Mouse (Mus musculus) MEL (cell line): ENCODE data around the gene Dusp15.

ENCODE experiments used
- CTCF ChIP-seq, 3 experiments: IDR thresholded peaks in 2 of 3; conservative IDR thresholded peaks in 1 of 3; 2 replicates each; pipeline ENCODE4 v1.5.1; 2011 to 2012; ENCODE audit warnings: low read length in 3 of 3, low read depth in 2 of 3, mild to moderate bottlenecking in 2 of 3, improper control_type of control experiment in 1 of 3, inconsistent platforms in 1 of 3, mixed read lengths in 1 of 3, moderate library complexity in 1 of 3; ENCODE audit not compliant: control insufficient read depth in 1 of 3, insufficient read depth in 1 of 3, poor library complexity in 1 of 3, severe bottlenecking in 1 of 3
- EP300 ChIP-seq, 2 experiments: IDR thresholded peaks; 2 replicates each; pipeline ENCODE4 v1.6.1; 2011; ENCODE audit warnings: improper control_type of control experiment in 2 of 2, low read length in 2 of 2, low read depth in 1 of 2, mild to moderate bottlenecking in 1 of 2
- GATA1 ChIP-seq: IDR thresholded peaks from 2 replicates; pipeline ENCODE4 v1.6.1; 2011; ENCODE audit warnings: low read depth, low read length, improper control_type of control experiment
- JUND ChIP-seq: IDR thresholded peaks from 2 replicates; pipeline ENCODE4 v1.6.1; 2011; ENCODE audit warnings: low read depth, mild to moderate bottlenecking, improper control_type of control experiment, low read length
- MAX ChIP-seq: IDR thresholded peaks from 2 replicates; pipeline ENCODE4 v1.6.1; 2011; ENCODE audit warnings: low read length, improper control_type of control experiment
- MEF2A ChIP-seq: IDR thresholded peaks from 2 replicates; pipeline ENCODE4 v1.6.1; 2014; ENCODE audit warnings: low read depth, mild to moderate bottlenecking, inconsistent platforms, low read length, improper control_type of control experiment; ENCODE audit not compliant: poor library complexity, insufficient replicate concordance, severe bottlenecking; ENCODE audit errors: extremely low read depth
- MYC ChIP-seq: IDR thresholded peaks from 2 replicates; pipeline ENCODE4 v1.6.1; 2011; ENCODE audit warnings: low read depth, mild to moderate bottlenecking, low read length, improper control_type of control experiment, moderate library complexity
- TAL1 ChIP-seq: IDR thresholded peaks from 2 replicates; pipeline ENCODE4 v1.6.1; 2012; ENCODE audit warnings: mild to moderate bottlenecking, inconsistent platforms, low read length, moderate library complexity, mixed read lengths
- ZMIZ1 ChIP-seq: IDR thresholded peaks from 2 replicates; pipeline ENCODE4 v1.6.1; 2012; ENCODE audit warnings: low read depth, mild to moderate bottlenecking, inconsistent platforms, low read length, improper control_type of control experiment, moderate library complexity

DNA sequence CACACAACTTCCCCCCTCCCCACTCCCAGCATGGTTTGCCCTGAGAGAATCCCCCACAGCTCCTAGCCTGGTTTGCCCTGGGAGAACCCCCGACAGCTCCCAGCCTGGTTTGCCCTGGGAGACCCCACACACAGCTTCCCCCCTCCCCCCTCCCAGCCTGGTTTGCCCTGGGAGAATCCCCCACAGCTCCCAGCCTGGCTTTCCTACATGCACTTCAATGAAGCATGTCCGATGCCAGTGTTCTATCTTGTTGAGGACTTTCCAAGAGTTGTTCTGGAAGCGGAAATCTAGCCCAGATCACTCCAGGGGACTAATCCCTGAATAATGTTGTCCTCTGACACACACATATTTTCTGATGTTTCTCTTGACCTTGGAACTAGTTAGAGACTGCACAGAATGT is 48.8 kb downstream of the Dusp15 start:
- no peak for TF ChIP-seq GATA1
- TF ChIP-seq ZMIZ1 = no peak
- TF ChIP-seq TAL1 = no peak
- no peak for TF ChIP-seq CTCF (IDR thresholded peaks at IDR 0.05 in 2 of 3, conservative IDR thresholded peaks at IDR 0.05 in 1 of 3; ENCODE audit: control insufficient read depth in 1 of 3, insufficient read depth in 1 of 3, low read depth in 2 of 3, low read length in 3 of 3, poor library complexity in 1 of 3, severe bottlenecking in 1 of 3)
- no peak for TF ChIP-seq MYC
- TF ChIP-seq EP300 (IDR thresholded peaks at IDR 0.05; ENCODE audit: low read depth in 1 of 2, low read length in 2 of 2) = no peak
- TF ChIP-seq MAX = no peak
- TF ChIP-seq MEF2A = no peak
- no peak for TF ChIP-seq JUND
